8 mouse cellular contexts compared by ENCODE assay signal in the genomic region with DNA sequence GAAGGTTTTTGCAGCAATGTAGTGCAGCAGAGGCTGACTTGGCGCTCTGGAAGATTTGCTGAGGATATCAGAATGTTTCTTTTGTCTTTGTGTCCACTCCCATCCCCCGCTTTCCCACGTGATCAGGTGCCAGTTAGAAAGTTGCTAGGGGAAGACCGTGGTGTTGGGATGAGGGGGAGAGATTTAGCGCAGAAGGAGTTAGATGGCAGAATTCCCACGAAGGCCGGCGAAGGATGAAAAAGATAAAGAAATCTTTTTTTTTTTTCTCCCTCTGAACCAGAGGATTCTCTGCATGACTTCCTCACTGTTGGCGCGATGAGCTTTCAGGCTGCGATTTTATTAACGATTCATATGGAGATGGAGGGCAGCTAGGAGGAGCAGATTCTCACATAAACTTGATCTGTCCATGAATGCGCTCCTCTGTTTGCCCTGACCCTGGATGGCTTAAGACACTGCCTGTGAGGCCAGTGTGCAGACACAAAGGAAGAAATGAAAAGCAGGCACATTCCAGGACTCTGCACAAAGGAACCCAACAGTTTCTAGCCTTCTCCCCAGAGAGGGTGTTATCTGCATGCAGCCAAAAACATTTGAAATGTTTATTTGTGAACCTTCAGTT.
DNase-seq lines count a peak whose midpoint lies in the region; ATAC-seq and TF ChIP-seq lines count a peak whose summit lies in the region.

No protein-coding gene starts in this region.

- H3K27ac ChIP-seq in forebrain, embryonic 10.5 days: peak overlapping the region; percentile 90
- peak overlapping the region; percentile 82 for H3K27ac ChIP-seq in heart, embryonic 13.5 days (replicated peaks)
- no peak overlapping the region for H3K27ac ChIP-seq in liver, embryonic 13.5 days
- peak overlapping the region; percentile 61 for H3K27ac ChIP-seq in olfactory bulb, adult 2 months (ENCODE audit: insufficient read depth, low read depth, low read length)

- peaks cover 6% of the 10 kb centered on the region; the same call in 1 of the 2 replicates for H3K36me3 ChIP-seq in forebrain, embryonic 10.5 days (replicated peaks)
- H3K36me3 ChIP-seq in heart, embryonic 13.5 days: peaks cover 5% of the 10 kb centered on the region
- no peaks in the 10 kb centered on the region for H3K36me3 ChIP-seq in liver, embryonic 13.5 days

- WGBS in forebrain, embryonic 10.5 days: under 1% methylated on average over 13 of the region's 13 CpGs
- WGBS in heart, embryonic 13.5 days: 2% methylated on average over 13 of the region's 13 CpGs
- WGBS in liver, embryonic 13.5 days (ENCODE audit: insufficient replicate concordance): 8% methylated on average over 13 of the region's 13 CpGs
- 3% methylated on average over 13 of the region's 13 CpGs for WGBS in olfactory bulb, adult 2 months

- H3K9ac ChIP-seq in heart, embryonic 13.5 days: peak overlapping the region; percentile 79
- H3K9ac ChIP-seq in liver, embryonic 13.5 days: no peak overlapping the region

- DNase-seq in heart, adult 11 months: peak; percentile 95
- no peak for DNase-seq in heart, postnatal 25 days (ENCODE audit: low spot score)
- peak; percentile 89 for DNase-seq in forebrain, embryonic 10.5 days (ENCODE audit: extremely low spot score, low spot score)
- peak; percentile 77 for DNase-seq in kidney, postnatal 10 days
- no peak for DNase-seq in liver, embryonic 13.5 days

- intact Hi-C loops in heart, postnatal 25 days (cut with DNase I): no loop called here

- H3K4me3 ChIP-seq in forebrain, embryonic 10.5 days: peak overlapping the region; percentile 43
- H3K4me3 ChIP-seq in heart, embryonic 13.5 days: peak overlapping the region; percentile 49
- no peak overlapping the region; the same call in 1 of the 2 replicates for H3K4me3 ChIP-seq in liver, embryonic 13.5 days (replicated peaks)
- H3K4me3 ChIP-seq in olfactory bulb, adult 2 months (ENCODE audit: insufficient read depth, low read depth, low read length): peak overlapping the region; percentile 37

- H3K27me3 ChIP-seq in forebrain, embryonic 10.5 days (ENCODE audit: poor library complexity, severe bottlenecking): no peaks in the 10 kb centered on the region
- no peaks in the 10 kb centered on the region for H3K27me3 ChIP-seq in heart, embryonic 13.5 days (replicated peaks)
- H3K27me3 ChIP-seq in liver, embryonic 13.5 days: no peaks in the 10 kb centered on the region

- no peaks in the 10 kb centered on the region for H3K9me3 ChIP-seq in forebrain, embryonic 10.5 days
- H3K9me3 ChIP-seq in heart, embryonic 13.5 days: no peaks in the 10 kb centered on the region
- H3K9me3 ChIP-seq in liver, embryonic 13.5 days (replicated peaks): no peaks in the 10 kb centered on the region

- no peak for TF ChIP-seq POLR2A in olfactory bulb, adult 2 months (IDR thresholded peaks at IDR 0.05; ENCODE audit: insufficient read depth, low read depth, low read length)

- peaks cover 79% of the 10 kb centered on the region for H3K4me1 ChIP-seq in forebrain, embryonic 10.5 days
- peaks cover 37% of the 10 kb centered on the region for H3K4me1 ChIP-seq in heart, embryonic 13.5 days
- H3K4me1 ChIP-seq in liver, embryonic 13.5 days (replicated peaks): peaks cover 7% of the 10 kb centered on the region; the same call in 1 of the 2 replicates
- H3K4me1 ChIP-seq in olfactory bulb, adult 2 months (ENCODE audit: control insufficient read depth, insufficient read depth, low read length): no peaks in the 10 kb centered on the region

- H3K4me2 ChIP-seq in heart, embryonic 13.5 days: peak overlapping the region; percentile 77
- H3K4me2 ChIP-seq in liver, embryonic 13.5 days: peak overlapping the region; percentile 34

- no peak; the same call in 1 of the 2 replicates for ATAC-seq in heart, embryonic 13.5 days (ENCODE audit: extremely low read depth, insufficient number of reproducible peaks, low FRiP score, low TSS enrichment)
- ATAC-seq in liver, embryonic 13.5 days (ENCODE audit: low read depth): no peak
- no peak for ATAC-seq in erythroblast, adult 5-6 weeks (replicated peaks; ENCODE audit: low FRiP score, poor library complexity, severe bottlenecking)

- TF ChIP-seq CTCF in olfactory bulb, adult 2 months (IDR thresholded peaks at IDR 0.05; ENCODE audit: insufficient read depth, low read depth, low read length): no peak

Comparison
In these comparisons a context has a peak if more than half of its experiments do, and no peak if none do; other contexts are left out.
1. DNase-seq: peak in heart, adult 11 months (single experiment), forebrain, embryonic 10.5 days (single experiment) and kidney, postnatal 10 days (single experiment); none in heart, postnatal 25 days (single experiment) and liver, embryonic 13.5 days (single experiment).